Mouse (Mus musculus): ENCODE measurements around the gene Adamts2.

DNA sequence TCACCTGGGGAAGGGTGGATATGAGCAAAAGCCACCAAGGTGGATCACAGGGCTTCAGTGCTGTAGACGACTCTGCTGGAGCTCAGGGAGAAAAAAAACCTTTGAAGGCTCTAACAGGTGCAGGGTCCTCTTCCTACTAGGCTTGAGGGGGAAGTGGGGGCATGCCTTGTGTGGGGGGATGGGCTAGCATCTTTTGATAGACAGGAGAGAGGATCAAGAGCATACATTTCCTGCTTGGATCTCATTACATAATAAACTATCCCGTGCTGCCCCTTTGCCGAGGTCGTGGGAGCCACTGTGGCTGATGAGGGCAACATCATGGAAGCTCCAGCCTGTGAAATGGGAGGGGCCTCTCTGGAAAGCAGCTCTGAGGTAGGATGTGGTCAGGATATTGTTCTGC, 25.4 kb upstream of the Adamts2 start:
- TF ChIP-seq CTCF (IDR thresholded peaks at IDR 0.05; ENCODE audit: control insufficient read depth, insufficient read depth, low read length) (no peak), POLR2A (IDR thresholded peaks at IDR 0.05; ENCODE audit: borderline replicate concordance, control insufficient read depth, low read depth, low read length) (no peak)

Data from bone marrow, adult 2 months (tissue).